Mouse (Mus musculus): Measurements from ENCODE around the gene Smg9.

GRCm38 (mm10) chr7:24384827-24385226 lies 14.6 kb upstream of the Smg9 start:
- TF ChIP-seq TAL1 (IDR thresholded peaks at IDR 0.05; ENCODE audit: low read length) (no peak), POLR2A (IDR thresholded peaks at IDR 0.05; ENCODE audit: control insufficient read depth in 1 of 2, insufficient read depth in 1 of 2, low read depth in 1 of 2, low read length in 2 of 2, poor library complexity in 1 of 2) (no peak), CHD1 (IDR thresholded peaks at IDR 0.05; ENCODE audit: low read depth, low read length) (no peak), CTCF (IDR thresholded peaks at IDR 0.05 in 2 of 3, conservative IDR thresholded peaks at IDR 0.05 in 1 of 3; ENCODE audit: control insufficient read depth in 1 of 3, insufficient read depth in 1 of 3, low read depth in 2 of 3, low read length in 3 of 3, poor library complexity in 1 of 3, severe bottlenecking in 1 of 3) (peak; percentile 74 to 95 (median 79)), USF1 (IDR thresholded peaks at IDR 0.05; ENCODE audit: low read depth, low read length) (no peak), EP300 (IDR thresholded peaks at IDR 0.05; ENCODE audit: low read depth in 1 of 2, low read length in 2 of 2) (no peak)
